Mouse (Mus musculus) heart, adult 11 months (tissue): ENCODE data around the gene Ramp1.
A peak's percentile ranks its signal among the peaks of the same experiment; 100 is the strongest.

Experiments
- DNase-seq: peaks from one replicate; pipeline ENCODE4 v3.0.0; 2022

Gene Ramp1

GRCm38 (mm10) chr1:91240685-91241084, 61.1 kb downstream of the Ramp1 start:
- DNase-seq = peak; percentile 90

GRCm38 (mm10) chr1:91241249-91241648, 61.6 kb downstream of the Ramp1 start:
- DNase-seq = peak; percentile 42

- DNase-seq = peak; percentile 91
These were observed 68.6 kb downstream of the Ramp1 start for GRCm38 (mm10) chr1:91248242-91248641.

DNA sequence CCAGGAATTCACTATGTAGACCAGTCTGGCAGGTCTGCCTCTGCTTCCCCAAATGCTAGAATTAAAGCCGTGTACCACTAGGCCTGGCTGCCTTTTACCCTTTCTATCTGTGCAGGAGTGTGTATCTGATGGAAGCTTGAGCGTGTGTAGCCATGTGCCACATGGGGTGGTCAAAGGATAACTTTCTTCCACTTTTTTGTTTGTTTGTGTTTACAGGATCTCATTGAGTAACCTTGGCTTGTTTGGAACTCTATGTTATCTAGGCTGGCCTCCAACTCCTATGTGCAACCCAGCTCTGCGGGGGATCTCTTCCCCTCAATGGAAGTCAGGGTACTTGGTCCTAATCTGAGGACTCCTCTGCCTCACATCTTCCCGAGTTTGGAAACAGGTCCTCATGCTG, 69.3 kb downstream of the Ramp1 start:
- DNase-seq = peak; percentile 60

- DNase-seq = peak; percentile 100
These were observed 70.2 kb downstream of the Ramp1 start, which contains the start of gene Ube2f for GRCm38 (mm10) chr1:91249564-91250414. TSS of gene Ube2f (plus strand) at chr1:91250304.

DNA sequence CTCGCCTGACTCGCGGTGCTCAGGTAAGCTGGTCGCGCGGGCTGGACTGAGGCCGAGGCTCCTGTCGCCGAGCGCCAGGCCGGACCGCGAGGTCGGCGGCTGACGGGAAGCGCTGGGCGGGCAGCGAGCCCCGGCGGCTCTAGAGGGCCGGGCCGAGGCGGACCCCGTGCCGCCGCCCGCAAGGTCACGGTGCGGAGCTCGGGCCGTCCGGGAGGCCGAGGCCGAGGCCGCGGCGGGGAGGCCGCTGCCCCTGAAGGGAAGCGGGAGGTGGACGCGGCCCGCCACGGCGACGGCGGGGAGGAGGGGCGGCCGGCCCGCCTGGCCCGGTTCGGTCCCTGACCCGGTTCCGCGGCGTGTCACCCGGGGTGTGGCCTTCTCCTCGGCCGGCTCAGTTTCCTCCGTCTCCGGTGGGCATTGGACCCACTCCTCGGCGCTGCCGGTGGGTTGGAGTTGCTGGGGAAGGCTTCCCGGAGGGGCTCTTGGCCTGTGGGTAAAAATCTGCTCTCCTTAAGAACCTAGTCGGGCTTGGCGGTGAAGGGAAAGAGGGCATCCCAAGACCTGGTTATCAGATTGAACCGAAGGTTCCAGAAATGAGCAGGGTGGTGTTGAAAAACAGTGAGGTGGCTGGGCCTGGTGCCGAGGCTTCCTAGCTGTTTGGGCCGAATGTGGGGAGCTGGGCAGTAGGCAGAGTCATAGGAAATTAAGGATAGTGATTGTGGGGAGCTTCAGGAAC, 71.0 kb downstream of the Ramp1 start:
- DNase-seq = peak; percentile 94

GRCm38 (mm10) chr1:91251148-91251650, 71.6 kb downstream of the Ramp1 start:
- peak; percentile 87 for DNase-seq

DNA sequence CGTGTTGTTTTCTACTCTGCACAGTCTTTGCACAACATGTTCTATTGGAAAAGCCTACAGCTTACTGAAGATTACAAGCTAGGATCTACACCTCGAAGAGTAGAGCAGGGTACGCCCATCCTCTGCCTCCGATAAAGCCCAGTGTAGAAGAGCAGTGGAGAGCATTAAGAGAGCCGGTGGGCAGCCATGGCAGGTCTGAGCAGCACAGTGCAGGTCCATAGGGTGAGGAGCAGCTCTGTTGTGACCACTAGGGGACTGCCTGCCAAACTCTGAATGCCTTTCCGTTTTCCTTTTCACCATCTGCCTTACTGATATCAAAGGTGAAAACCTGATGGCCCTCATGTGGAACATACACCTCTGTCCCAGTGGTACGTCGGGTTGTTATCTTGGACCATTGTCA, 72.3 kb downstream of the Ramp1 start:
- DNase-seq = peak; percentile 83

- no peak for DNase-seq
These were observed 78.3 kb downstream of the Ramp1 start for GRCm38 (mm10) chr1:91257918-91258317.

- DNase-seq = no peak
These were observed 80.2 kb downstream of the Ramp1 start for GRCm38 (mm10) chr1:91259794-91260193.

- peak; percentile 63 for DNase-seq
These were observed 82.9 kb downstream of the Ramp1 start for GRCm38 (mm10) chr1:91262508-91262907.

DNA sequence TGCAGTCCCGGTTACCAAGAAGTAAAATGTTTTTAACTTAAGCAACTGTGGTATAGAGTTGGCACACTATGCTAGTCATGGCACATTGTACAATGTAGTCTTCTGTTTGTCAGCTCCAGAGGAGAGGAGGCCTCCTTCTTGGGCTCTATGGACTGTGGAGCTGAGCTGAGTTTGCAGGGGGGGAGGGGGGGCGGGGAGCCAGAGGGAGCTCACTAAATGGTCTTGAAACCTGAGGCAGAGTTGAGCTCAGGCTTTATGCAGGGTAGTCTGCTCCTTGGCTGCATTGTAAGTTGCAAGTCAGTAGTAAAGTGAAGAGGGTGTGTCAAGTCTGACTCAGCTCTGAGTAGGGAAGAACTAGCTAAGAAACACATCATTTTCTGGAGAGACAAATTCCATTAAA, 92.6 kb downstream of the Ramp1 start:
- peak; percentile 74 for DNase-seq
